Mouse (Mus musculus): ENCODE data around the gene Ypel5.

Gene Ypel5

DNA sequence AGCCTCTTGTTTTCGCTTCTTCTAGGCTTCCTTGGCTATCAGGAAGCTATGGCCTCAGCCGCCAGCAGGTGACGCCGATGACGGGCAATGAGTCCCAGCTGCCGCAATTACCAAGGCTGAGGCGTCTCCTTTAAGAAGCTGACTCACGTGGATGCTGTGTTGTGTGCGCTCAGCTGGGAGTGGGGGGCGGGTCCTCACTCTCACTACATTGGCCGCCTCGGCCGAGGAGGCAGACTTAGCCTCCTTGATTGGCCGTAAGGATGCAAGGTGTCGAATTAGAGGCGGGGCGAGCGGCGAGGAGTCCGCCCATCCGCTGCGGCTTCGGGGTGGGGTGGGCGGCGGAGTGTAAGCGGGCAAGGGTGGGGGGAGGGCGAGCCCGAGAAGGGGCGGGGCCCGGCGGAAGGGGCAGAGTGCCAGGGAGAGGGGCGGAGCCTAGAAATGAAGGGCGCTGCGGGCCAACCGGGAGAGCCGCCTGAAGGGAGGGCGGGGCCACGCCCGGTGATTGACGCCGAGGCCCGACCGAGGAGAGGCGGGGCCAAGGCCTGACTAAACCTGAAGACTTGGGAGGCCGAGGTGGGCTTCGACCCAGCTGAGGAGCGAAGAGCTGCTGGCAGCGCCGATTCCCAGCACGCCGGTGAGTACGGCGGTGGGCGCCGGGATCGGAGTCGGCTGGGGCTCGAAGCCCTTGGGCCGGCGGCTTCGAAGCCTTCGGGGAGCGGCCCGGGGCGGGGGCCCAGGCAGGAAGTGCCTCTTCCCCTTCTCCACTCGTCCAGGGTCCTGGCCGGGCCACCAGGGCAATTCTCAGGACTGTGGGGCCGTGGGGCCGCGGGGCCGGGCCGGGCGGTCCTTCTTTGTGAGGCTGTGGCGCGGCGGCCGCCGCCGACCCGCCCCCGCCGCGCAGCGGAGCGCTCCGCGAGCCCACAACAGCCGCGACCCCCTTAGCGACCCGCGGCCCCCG lies at the start of gene Ypel5:
Gene Ypel5 (plus strand): TSS at position 296 of the 958 bp plus-strand sequence.
- peak; percentile 99 for DNase-seq

DNA sequence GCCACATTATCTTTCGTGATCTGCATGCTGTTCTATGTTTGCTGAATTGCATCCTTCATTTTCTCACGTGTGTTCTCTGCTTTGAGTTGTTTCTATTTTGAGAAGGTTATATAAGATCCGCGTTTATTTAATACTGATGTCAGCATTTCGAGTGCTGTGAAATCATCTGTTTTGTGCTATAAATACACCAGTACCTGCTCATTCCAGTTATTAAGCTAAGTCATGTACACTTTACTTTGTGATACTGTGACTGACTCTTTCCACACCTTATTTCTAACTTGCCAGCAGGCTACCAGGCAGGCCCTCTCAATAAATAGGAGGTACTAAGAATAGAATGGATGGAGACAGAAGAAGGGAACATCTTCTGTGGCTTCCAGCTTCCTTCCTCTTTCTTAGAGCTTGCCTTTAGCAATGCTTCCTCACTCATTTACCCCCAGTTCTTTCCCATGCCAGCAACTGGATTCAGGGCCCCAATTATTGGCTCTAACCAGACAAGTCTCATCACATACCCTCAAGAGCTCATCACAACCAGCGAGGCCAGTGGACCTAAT lies 48.3 kb upstream of the Ypel5 start:
- DNase-seq = no peak

DNA sequence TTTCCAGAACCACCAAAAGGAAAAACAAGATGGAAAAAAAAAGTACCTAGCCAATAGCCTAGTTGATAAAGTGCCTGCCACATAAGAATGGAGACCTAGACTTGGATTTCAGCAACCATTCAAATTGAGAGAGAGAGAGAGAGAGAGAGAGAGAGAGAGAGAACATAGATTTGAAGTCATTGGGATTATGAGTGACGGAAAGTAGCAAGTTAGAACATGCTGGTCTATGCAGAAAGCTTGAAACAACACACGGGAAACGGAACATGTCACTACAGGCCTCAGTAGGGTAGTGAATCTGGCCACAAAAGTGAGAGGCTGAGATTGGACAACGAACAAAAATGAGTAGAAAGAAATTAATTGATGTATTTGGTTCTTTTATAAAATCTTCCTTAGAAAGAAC lies 43.0 kb upstream of the Ypel5 start:
- no peak for DNase-seq

DNA sequence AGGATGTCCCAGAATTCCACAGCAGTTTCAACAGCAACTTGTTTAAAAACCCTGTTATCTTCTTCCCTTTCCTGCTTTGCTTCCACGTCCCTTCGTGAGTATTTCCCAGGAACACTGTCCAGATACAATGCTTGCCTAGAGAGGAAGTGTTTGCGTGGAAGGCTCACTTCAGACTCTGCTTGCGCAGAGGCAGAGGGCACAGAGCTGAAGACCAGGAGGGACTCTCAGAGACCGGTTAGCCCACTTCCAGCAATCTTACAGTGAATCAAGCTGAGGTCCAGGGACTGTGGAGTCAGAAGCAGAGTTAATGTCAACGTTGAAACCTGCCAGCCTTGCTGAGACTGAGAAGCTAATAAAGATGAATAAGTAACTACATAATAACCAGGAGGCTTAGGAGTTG lies 41.6 kb upstream of the Ypel5 start:
- no peak for DNase-seq

DNA sequence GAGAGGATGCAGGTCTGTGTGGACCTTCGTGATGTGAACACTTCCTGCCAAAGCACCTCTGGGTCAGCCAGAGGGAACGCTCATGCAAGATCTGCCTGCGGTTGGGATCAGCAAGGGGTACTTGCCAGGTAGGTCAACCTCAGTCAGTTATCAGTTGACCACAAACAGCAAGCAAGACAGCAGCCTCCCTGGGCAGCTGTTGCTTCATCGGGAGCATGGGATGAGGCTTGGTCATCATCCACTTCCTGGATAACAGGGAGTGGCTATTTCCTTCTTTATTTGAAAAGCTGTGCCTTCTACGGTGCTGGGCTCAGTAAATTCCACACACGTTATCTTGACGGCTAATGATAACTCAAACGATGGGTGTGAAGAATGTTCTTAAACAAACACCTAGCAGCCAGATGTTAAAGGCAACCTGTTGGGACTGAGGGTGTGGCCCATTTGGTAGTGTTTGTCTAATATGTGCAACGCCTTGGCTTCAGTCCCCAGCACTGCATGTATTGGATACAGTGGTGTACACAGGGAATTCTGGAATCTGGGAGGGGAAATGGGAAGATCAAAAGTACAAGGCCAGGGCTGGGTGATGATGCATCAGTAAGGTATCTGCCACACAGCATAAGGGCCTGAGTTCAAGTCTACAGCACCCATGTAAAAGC lies 40.7 kb upstream of the Ypel5 start:
- DNase-seq = no peak

- DNase-seq = no peak
These were observed 39.7 kb upstream of the Ypel5 start for GRCm38 (mm10) chr17:72796506-72796905.

- DNase-seq = peak; percentile 73
These were observed 38.4 kb upstream of the Ypel5 start for GRCm38 (mm10) chr17:72797867-72798266.

GRCm38 (mm10) chr17:72809942-72810654 lies 26.2 kb upstream of the Ypel5 start:
- no peak for DNase-seq

DNA sequence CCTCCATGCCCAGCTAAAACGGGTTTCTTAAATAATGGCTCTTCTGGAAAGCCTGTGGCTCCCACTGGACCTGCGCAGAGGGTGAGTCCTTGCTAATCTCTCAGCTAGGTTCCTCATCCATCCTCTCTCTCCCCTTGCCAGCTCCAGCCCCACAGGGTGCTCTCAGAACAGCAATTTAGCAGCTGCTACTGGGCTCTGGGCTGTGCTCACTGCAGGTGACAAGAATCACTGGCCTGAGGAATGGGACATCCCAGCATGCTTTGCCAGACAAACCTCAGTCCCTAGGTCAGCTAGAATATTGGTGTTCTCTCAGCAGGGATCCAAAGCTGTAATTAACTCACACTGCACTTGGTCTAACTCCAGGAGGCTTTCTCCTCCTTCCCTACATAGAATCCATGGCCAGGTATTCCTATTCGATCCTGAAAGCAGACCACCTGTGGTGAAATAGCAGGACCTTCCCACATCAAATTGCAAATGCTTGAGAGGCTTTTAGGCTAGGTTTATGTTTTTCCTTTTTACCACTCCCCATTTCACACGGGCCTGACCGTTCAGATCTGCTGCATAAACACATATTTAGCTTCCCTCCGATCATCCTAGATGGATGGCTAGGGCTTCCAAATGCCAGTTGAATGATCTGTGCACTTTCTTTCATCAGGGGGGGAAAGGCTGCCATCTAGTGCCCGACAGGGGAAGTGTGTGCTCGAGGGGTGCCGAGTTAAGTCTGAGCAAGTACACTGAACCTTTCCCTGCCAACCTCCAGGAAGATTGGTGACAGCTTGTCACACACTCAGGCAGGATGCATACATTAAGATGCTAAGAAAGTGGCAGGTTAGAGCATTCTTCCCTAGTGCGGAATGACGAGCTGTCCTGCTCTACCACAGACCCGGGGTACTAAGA lies 22.6 kb upstream of the Ypel5 start:
- DNase-seq = peak; percentile 66

DNA sequence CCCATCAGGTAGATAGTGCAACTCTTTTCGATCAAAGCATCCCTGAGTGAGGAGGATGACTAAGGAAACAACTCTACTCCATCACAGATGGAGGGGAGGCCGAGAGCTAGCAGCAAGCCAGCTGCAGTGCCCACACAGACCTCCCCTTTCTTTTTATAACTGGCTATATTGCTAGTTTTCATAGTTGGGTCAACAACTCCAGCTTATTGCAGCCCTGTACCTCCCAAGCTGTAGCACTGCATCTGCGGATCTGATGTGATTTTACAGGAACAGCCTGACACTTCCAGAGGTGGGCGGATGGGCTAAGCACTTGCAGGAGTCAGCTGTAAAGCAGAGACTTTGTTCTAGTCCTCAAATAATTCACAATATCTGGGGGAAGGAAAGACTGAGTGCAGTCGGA lies 18.7 kb upstream of the Ypel5 start:
- no peak for DNase-seq

GRCm38 (mm10) chr17:72819714-72820113 lies 16.5 kb upstream of the Ypel5 start:
- DNase-seq = no peak

- DNase-seq = no peak
These were observed 15.8 kb upstream of the Ypel5 start for GRCm38 (mm10) chr17:72820425-72820824.

- DNase-seq = no peak
These were observed 14.3 kb upstream of the Ypel5 start for GRCm38 (mm10) chr17:72821923-72822322.

- no peak for DNase-seq
These were observed 9.2 kb upstream of the Ypel5 start for GRCm38 (mm10) chr17:72826916-72827534.

- DNase-seq = peak; percentile 57
These were observed 8.1 kb upstream of the Ypel5 start for GRCm38 (mm10) chr17:72828027-72828678.

DNA sequence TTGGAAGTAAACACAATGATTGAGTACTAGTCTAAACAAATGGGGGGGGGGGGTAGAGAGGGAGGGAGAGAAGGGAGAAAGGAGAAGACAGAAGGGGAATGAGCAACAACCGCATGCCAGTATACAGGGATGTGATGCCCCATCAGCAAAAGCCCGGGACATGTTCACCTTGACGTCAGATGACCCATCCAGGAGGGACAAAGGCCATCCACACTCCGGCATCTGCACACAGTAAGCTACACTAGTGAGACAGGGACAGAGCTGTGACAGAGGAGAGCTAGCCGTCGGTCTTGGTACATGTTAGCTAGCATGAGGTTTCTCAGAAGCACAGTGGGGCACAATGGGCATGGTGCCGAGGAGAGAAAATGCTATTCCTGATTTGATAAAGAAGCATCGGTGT lies 7.6 kb upstream of the Ypel5 start:
- no peak for DNase-seq

DNA sequence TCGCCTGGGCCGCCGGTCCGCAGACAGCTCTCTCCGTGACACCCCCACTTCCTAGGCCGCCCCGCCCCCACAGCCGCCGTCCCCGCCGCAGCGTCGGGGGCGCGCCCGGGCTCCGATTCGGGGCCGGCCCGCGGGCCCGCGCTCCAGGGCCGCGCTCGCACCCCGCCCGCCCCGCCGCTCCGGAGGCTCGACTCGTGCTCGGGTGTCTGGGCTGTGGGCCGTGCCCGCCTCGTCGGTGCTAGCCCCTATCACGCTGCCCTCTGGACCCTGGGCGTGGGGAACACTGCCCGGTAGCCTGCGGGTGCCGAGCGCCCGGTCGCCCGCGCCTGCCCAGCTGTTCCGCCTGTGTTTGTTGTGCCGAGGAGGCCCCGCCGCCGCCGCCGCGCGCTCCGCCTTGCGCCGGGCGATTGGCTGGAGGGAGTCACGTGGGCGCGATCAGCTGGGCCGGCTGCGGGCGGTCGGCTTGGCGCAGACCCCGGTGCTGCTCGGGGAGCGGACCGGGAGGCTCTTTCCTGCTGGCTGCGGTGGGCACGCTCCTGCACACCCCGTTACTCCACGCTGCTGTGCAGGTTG lies 973 bp downstream of the Ypel5 start:
- DNase-seq = peak; percentile 94

GRCm38 (mm10) chr17:72837824-72838474 lies 1.7 kb downstream of the Ypel5 start:
- peak; percentile 43 for DNase-seq

GRCm38 (mm10) chr17:72839000-72839399 lies 2.7 kb downstream of the Ypel5 start:
- no peak for DNase-seq

- DNase-seq = no peak
These were observed 8.1 kb downstream of the Ypel5 start for GRCm38 (mm10) chr17:72844393-72844792.
